Mouse (Mus musculus): ENCODE data around the gene Tmem202. TPM values are rescaled to one million over a fixed set of nuclear protein-coding genes. Genes with fewer than 3 reads are reported as not detected.

Tmem202 gene
- polyA plus RNA-seq, 1 experiment from 2014 or later, result not detected

- H3K9me3 ChIP-seq (ENCODE audit: low read length), result no peaks in the 10 kb centered on the region
- H3K36me3 ChIP-seq (ENCODE audit: insufficient read depth, low read length), result peaks cover 13% of the 10 kb centered on the region; the same call in 1 of the 2 replicates
- H3K27ac ChIP-seq (ENCODE audit: low read length), result no peak overlapping the region
- H3K4me1 ChIP-seq (ENCODE audit: insufficient read depth, low read length), result peaks cover 4% of the 10 kb centered on the region; the same call in 1 of the 2 replicates
- no peak overlapping the region for H3K4me3 ChIP-seq (ENCODE audit: low read length)
- H3K9ac ChIP-seq (replicated peaks; ENCODE audit: low read length), result no peak overlapping the region
- 19% methylated on average over 4 of the region's 4 CpGs for WGBS
- no peaks in the 10 kb centered on the region for H3K27me3 ChIP-seq (ENCODE audit: insufficient read depth, low read length)
- ATAC-seq (ENCODE audit: low FRiP score, low TSS enrichment), result no peak
- H3K4me2 ChIP-seq (replicated peaks; ENCODE audit: low read depth, low read length), result no peak overlapping the region
Measured at GRCm38 (mm10) chr9:59565600-59565999, 26.0 kb upstream of the Tmem202 start.

GRCm38 (mm10) chr9:59553719-59554118 is 14.1 kb upstream of the Tmem202 start:
- Histone ChIP-seq H3K4me3 (ENCODE audit: low read length) (no peak overlapping the region), H3K9ac (replicated peaks; ENCODE audit: low read length) (no peak overlapping the region), H3K4me2 (replicated peaks; ENCODE audit: low read depth, low read length) (no peak overlapping the region), H3K36me3 (ENCODE audit: insufficient read depth, low read length) (peaks cover 10% of the 10 kb centered on the region; the same call in 1 of the 2 replicates), H3K27me3 (ENCODE audit: insufficient read depth, low read length) (no peaks in the 10 kb centered on the region), H3K27ac (ENCODE audit: low read length) (no peak overlapping the region), H3K4me1 (ENCODE audit: insufficient read depth, low read length) (no peaks in the 10 kb centered on the region), H3K9me3 (ENCODE audit: low read length) (no peaks in the 10 kb centered on the region)
- ATAC-seq (ENCODE audit: low FRiP score, low TSS enrichment), result no peak
- 88% methylated on average over 4 of the region's 4 CpGs for WGBS

GRCm38 (mm10) chr9:59552610-59553009 is 13.0 kb upstream of the Tmem202 start:
- H3K27me3 ChIP-seq (ENCODE audit: insufficient read depth, low read length), result no peaks in the 10 kb centered on the region
- WGBS, result 85% methylated on average over 5 of the region's 5 CpGs
- peaks cover 5% of the 10 kb centered on the region; the same call in 1 of the 2 replicates for H3K36me3 ChIP-seq (ENCODE audit: insufficient read depth, low read length)
- no peak overlapping the region for H3K9ac ChIP-seq (replicated peaks; ENCODE audit: low read length)
- H3K27ac ChIP-seq (ENCODE audit: low read length), result no peak overlapping the region
- ATAC-seq (ENCODE audit: low FRiP score, low TSS enrichment), result no peak
- no peaks in the 10 kb centered on the region for H3K4me1 ChIP-seq (ENCODE audit: insufficient read depth, low read length)
- no peak overlapping the region for H3K4me2 ChIP-seq (replicated peaks; ENCODE audit: low read depth, low read length)
- H3K4me3 ChIP-seq (ENCODE audit: low read length), result no peak overlapping the region
- no peaks in the 10 kb centered on the region for H3K9me3 ChIP-seq (ENCODE audit: low read length)

- no peaks in the 10 kb centered on the region for H3K27me3 ChIP-seq (ENCODE audit: insufficient read depth, low read length)
- ATAC-seq (ENCODE audit: low FRiP score, low TSS enrichment), result no peak
- H3K36me3 ChIP-seq (ENCODE audit: insufficient read depth, low read length), result no peaks in the 10 kb centered on the region
- no peaks in the 10 kb centered on the region for H3K9me3 ChIP-seq (ENCODE audit: low read length)
- no peak overlapping the region for H3K4me2 ChIP-seq (replicated peaks; ENCODE audit: low read depth, low read length)
- 56% methylated on average over 3 of the region's 3 CpGs for WGBS
- no peak overlapping the region for H3K4me3 ChIP-seq (ENCODE audit: low read length)
- no peak overlapping the region for H3K9ac ChIP-seq (replicated peaks; ENCODE audit: low read length)
- no peak overlapping the region for H3K27ac ChIP-seq (ENCODE audit: low read length)
- H3K4me1 ChIP-seq (ENCODE audit: insufficient read depth, low read length), result no peaks in the 10 kb centered on the region
Measured at GRCm38 (mm10) chr9:59551620-59552031, 12.0 kb upstream of the Tmem202 start.

GRCm38 (mm10) chr9:59551017-59551416 is 11.4 kb upstream of the Tmem202 start:
- WGBS, result 74% methylated on average over 5 of the region's 5 CpGs
- no peak for ATAC-seq (ENCODE audit: low FRiP score, low TSS enrichment)
- H3K4me3 ChIP-seq (ENCODE audit: low read length), result no peak overlapping the region
- H3K9me3 ChIP-seq (ENCODE audit: low read length), result no peaks in the 10 kb centered on the region
- H3K27me3 ChIP-seq (ENCODE audit: insufficient read depth, low read length), result no peaks in the 10 kb centered on the region
- no peaks in the 10 kb centered on the region for H3K4me1 ChIP-seq (ENCODE audit: insufficient read depth, low read length)
- H3K27ac ChIP-seq (ENCODE audit: low read length), result no peak overlapping the region
- H3K9ac ChIP-seq (replicated peaks; ENCODE audit: low read length), result no peak overlapping the region
- H3K36me3 ChIP-seq (ENCODE audit: insufficient read depth, low read length), result no peaks in the 10 kb centered on the region
- no peak overlapping the region for H3K4me2 ChIP-seq (replicated peaks; ENCODE audit: low read depth, low read length)

GRCm38 (mm10) chr9:59550077-59550476 is 10.4 kb upstream of the Tmem202 start:
- WGBS, result 85% methylated on average over 4 of the region's 4 CpGs
- Histone ChIP-seq H3K9ac (replicated peaks; ENCODE audit: low read length) (no peak overlapping the region), H3K27ac (ENCODE audit: low read length) (no peak overlapping the region), H3K4me3 (ENCODE audit: low read length) (no peak overlapping the region), H3K27me3 (ENCODE audit: insufficient read depth, low read length) (no peaks in the 10 kb centered on the region), H3K4me2 (replicated peaks; ENCODE audit: low read depth, low read length) (no peak overlapping the region), H3K36me3 (ENCODE audit: insufficient read depth, low read length) (no peaks in the 10 kb centered on the region), H3K9me3 (ENCODE audit: low read length) (no peaks in the 10 kb centered on the region), H3K4me1 (ENCODE audit: insufficient read depth, low read length) (no peaks in the 10 kb centered on the region)
- no peak for ATAC-seq (ENCODE audit: low FRiP score, low TSS enrichment)

GRCm38 (mm10) chr9:59548961-59549487 is 9.4 kb upstream of the Tmem202 start:
- Histone ChIP-seq H3K27ac (ENCODE audit: low read length) (no peak overlapping the region), H3K4me1 (ENCODE audit: insufficient read depth, low read length) (no peaks in the 10 kb centered on the region), H3K9ac (replicated peaks; ENCODE audit: low read length) (no peak overlapping the region), H3K9me3 (ENCODE audit: low read length) (no peaks in the 10 kb centered on the region), H3K4me3 (ENCODE audit: low read length) (no peak overlapping the region), H3K36me3 (ENCODE audit: insufficient read depth, low read length) (no peaks in the 10 kb centered on the region), H3K27me3 (ENCODE audit: insufficient read depth, low read length) (no peaks in the 10 kb centered on the region), H3K4me2 (replicated peaks; ENCODE audit: low read depth, low read length) (no peak overlapping the region)
- WGBS, result 55% methylated on average over 2 of the region's 2 CpGs
- ATAC-seq (ENCODE audit: low FRiP score, low TSS enrichment), result no peak

GRCm38 (mm10) chr9:59547869-59548268 is 8.2 kb upstream of the Tmem202 start:
- no peak overlapping the region for H3K4me3 ChIP-seq (ENCODE audit: low read length)
- H3K9me3 ChIP-seq (ENCODE audit: low read length), result no peaks in the 10 kb centered on the region
- no peaks in the 10 kb centered on the region for H3K27me3 ChIP-seq (ENCODE audit: insufficient read depth, low read length)
- H3K36me3 ChIP-seq (ENCODE audit: insufficient read depth, low read length), result no peaks in the 10 kb centered on the region
- ATAC-seq (ENCODE audit: low FRiP score, low TSS enrichment), result no peak
- H3K4me2 ChIP-seq (replicated peaks; ENCODE audit: low read depth, low read length), result no peak overlapping the region
- H3K4me1 ChIP-seq (ENCODE audit: insufficient read depth, low read length), result no peaks in the 10 kb centered on the region
- H3K27ac ChIP-seq (ENCODE audit: low read length), result no peak overlapping the region
- no peak overlapping the region for H3K9ac ChIP-seq (replicated peaks; ENCODE audit: low read length)
- 93% methylated on average over 1 of the region's 1 CpGs for WGBS

- no peaks in the 10 kb centered on the region for H3K27me3 ChIP-seq (ENCODE audit: insufficient read depth, low read length)
- H3K36me3 ChIP-seq (ENCODE audit: insufficient read depth, low read length), result no peaks in the 10 kb centered on the region
- no peak for ATAC-seq (ENCODE audit: low FRiP score, low TSS enrichment)
- no peak overlapping the region for H3K4me3 ChIP-seq (ENCODE audit: low read length)
- no peak overlapping the region for H3K9ac ChIP-seq (replicated peaks; ENCODE audit: low read length)
- no peak overlapping the region for H3K4me2 ChIP-seq (replicated peaks; ENCODE audit: low read depth, low read length)
- H3K4me1 ChIP-seq (ENCODE audit: insufficient read depth, low read length), result peaks cover 10% of the 10 kb centered on the region
- H3K9me3 ChIP-seq (ENCODE audit: low read length), result no peaks in the 10 kb centered on the region
- WGBS, result 84% methylated on average over 5 of the region's 5 CpGs
- H3K27ac ChIP-seq (ENCODE audit: low read length), result no peak overlapping the region
Measured at GRCm38 (mm10) chr9:59544739-59545138, 5.1 kb upstream of the Tmem202 start.

- no peak for ATAC-seq (ENCODE audit: low FRiP score, low TSS enrichment)
- Histone ChIP-seq H3K36me3 (ENCODE audit: insufficient read depth, low read length) (no peaks in the 10 kb centered on the region), H3K27ac (ENCODE audit: low read length) (no peak overlapping the region), H3K9ac (replicated peaks; ENCODE audit: low read length) (no peak overlapping the region), H3K27me3 (ENCODE audit: insufficient read depth, low read length) (no peaks in the 10 kb centered on the region), H3K4me3 (ENCODE audit: low read length) (no peak overlapping the region), H3K4me2 (replicated peaks; ENCODE audit: low read depth, low read length) (no peak overlapping the region), H3K4me1 (ENCODE audit: insufficient read depth, low read length) (peaks cover 11% of the 10 kb centered on the region), H3K9me3 (ENCODE audit: low read length) (no peaks in the 10 kb centered on the region)
Measured at GRCm38 (mm10) chr9:59542766-59543324, 3.2 kb upstream of the Tmem202 start.
